Mouse (Mus musculus) spleen, adult 2 months (tissue): ENCODE measurements around the gene Gse1.

Experiments used
- CTCF ChIP-seq: fragments of 200-500 bp; IDR thresholded peaks from 2 replicates; pipeline ENCODE4 v1.5.1; 2011; ENCODE audit warnings: mild to moderate bottlenecking, inconsistent platforms; ENCODE audit not compliant: insufficient read depth, insufficient read length, insufficient replicate concordance; ENCODE audit errors: extremely low read depth
- POLR2A ChIP-seq: fragments of 200-500 bp; IDR thresholded peaks from 2 replicates; pipeline ENCODE4 v1.6.1; 2011; ENCODE audit warnings: low read depth, low read length, inconsistent platforms

GRCm38 (mm10) chr8:120211345-120211744, 16.9 kb upstream of the Gse1 start:
- TF ChIP-seq CTCF = no peak
- TF ChIP-seq POLR2A = no peak
